Mouse (Mus musculus) bone marrow macrophage, adult 2 months (primary cell): Measurements from ENCODE around the gene Dkk3.

Source experiments
- CTCF ChIP-seq: IDR thresholded peaks from 2 replicates; pipeline ENCODE4 v1.5.1; 2012; ENCODE audit warnings: low read depth, mild to moderate bottlenecking, low read length, moderate library complexity
- POLR2A ChIP-seq: IDR thresholded peaks from 2 replicates; pipeline ENCODE4 v1.6.1; 2012; ENCODE audit warnings: mild to moderate bottlenecking, low read depth, low read length, borderline replicate concordance

DNA sequence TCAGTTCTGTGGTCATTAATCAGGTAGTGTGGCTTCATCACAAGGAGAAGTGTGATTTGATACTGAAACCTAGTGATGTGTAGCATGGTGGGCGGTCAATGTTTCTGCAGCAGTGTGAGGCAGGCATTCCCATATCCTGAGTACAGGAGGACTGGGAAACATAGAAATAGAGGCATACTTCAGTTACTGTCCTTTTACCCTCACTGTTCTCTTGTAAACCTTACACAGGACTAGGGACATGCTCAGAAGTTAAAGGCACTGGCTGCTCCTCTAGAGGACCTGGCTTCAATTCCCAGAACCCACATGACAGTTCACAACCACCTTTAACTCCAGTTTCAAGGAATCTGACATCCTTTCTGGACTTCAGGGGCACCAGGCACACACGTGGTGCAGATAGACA, 72.7 kb downstream of the Dkk3 start:
- TF ChIP-seq CTCF (no peak), POLR2A (no peak)
